Mouse (Mus musculus) retina, adult 2 months (tissue): ENCODE results near the gene Olfr555.
"Not testable (repeated sequence)": the region's sequence is repeated elsewhere in the genome, so short reads cannot be mapped to it uniquely, and the experiment has no call there.

Experiments used
- DNase-seq: peaks from one replicate; pipeline ENCODE4 v3.0.0-alpha.2; 2012; ENCODE audit warnings: low read depth, low spot score

Olfr555 gene

DNA sequence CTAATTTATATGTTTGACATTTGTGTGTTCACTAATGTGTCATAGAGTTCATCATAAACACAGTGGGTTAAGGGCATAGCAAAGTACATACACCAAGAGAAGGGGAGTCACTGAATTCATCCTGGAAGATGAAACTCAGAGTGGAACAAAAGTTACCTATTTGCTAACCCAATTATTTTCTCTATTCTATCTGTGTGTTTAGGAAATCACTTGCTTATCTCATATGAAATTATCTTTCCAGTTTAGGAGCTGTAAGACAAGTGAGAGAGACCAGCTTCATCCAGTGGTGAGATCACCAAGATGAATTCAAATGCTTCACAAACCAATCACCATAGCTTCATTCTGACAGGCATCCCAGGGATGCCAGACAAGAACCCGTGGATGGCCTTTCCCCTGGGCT, at the start of gene Olfr555:
Gene Olfr555, plus strand, starts transcription at position 301 of the 400 bp plus-strand sequence.
- no peak for DNase-seq

GRCm38 (mm10) chr7:102618118-102618517, 40.5 kb upstream of the Olfr555 start, which contains the start of gene Olfr553:
Olfr553 (minus strand) TSS chr7:102618218.
- DNase-seq = no peak

GRCm38 (mm10) chr7:102619608-102620007, 39.0 kb upstream of the Olfr555 start:
- no peak for DNase-seq

DNA sequence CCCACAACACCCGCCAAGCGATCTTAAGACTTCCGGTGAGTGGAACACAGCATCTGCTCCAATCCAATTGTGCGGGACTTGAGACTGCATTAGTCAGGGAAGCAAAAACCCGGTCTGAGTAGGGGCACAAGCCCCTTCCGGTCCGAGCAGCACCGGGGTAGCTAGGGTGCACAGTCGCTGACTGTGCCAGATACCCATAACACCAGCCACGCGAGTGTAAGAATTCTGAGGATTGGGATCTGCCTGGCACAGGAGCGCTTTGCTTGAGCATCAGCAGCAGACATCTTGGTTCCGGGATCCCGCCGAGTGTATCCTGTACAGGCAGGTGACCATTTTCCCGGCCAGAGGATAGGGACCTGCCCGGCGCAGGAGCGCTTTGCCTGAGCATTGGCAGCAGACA, 38.3 kb upstream of the Olfr555 start:
- not testable (repeated sequence) for DNase-seq

DNA sequence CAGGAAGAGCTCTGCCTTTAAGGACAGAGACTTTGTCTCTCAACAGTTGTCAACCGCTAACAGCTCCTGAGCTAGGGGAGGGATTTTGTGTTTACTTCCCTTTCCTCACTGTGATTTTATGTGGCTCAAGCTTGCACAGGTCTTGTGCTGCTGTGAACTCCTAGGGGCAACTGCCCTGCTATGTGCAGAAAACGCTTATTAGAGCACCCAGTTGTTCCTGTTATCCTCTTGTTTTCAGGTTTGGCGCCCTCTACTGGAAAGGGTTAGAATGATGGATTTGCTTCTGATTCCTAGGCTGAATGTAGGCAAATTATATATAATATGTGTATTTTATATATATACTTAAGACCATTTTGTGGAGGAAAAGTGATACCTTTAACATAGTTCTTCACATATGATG, 22.0 kb upstream of the Olfr555 start:
- DNase-seq = peak; percentile 20

DNA sequence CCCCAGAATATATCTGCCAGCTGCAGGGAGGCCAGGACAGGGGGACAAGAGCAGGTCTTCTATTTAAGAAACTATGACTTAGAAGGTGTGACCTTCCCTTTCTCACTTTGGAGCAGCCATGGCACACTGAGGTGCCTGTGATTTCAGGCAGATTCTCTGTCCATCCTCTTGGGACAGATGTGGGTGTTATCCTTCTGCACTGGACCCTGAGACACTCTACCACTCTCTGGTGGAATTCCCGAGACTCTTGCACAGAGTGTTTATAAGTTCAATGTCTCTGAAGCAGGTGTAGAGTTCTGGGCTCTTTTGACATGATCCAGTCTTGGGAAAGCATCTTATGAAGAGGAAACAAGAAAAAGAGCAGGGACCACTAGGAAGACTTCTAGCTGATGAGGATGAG, 20.5 kb upstream of the Olfr555 start, which contains the start of gene Olfr554:
Gene Olfr554, plus strand, starts transcription at position 301 of the 400 bp plus-strand sequence.
- no peak for DNase-seq

DNA sequence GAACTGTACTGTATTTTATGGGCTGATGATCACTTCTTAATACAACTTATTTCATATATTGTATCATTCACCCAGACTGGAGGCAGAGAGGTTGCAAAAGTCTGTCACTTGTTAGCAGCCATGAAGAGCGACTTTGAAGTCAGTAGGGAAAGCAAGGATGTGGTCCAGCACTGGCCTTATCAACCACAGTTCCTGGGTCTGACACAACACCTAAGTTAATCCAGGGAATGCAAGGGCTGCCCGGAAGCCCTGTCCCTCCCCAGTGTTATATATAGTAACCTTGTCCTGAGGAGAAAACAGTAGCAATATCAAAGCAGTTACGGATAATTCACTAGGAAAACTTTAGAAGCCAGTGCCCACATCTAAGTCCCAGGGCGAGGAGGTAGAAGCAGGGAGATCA, 13.7 kb upstream of the Olfr555 start:
- not testable (repeated sequence) for DNase-seq

DNA sequence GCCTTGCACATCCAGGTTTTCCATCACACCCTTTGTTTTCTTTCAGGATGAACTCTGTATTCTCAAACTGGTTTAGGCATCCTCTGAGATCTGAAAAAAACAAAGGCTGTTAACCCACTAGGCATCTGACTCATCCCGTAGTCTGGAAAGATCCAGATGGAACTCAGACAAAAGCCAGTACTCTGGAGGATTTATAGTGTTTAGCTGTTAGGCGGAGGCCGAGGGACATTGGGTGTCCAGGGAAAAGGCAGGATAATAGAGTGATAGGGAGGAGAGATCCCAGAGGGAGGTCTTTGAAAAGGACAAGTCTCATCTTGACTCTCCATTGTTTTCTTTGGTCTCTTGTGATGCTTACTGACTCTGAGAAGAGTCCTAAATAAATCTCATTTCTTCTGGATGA, 6.0 kb downstream of the Olfr555 start, which contains the start of gene Olfr556:
Gene Olfr556, plus strand, starts transcription at position 301 of the 400 bp plus-strand sequence.
- DNase-seq = no peak

- DNase-seq = no peak
These were observed 6.8 kb downstream of the Olfr555 start for GRCm38 (mm10) chr7:102665378-102665777.

DNA sequence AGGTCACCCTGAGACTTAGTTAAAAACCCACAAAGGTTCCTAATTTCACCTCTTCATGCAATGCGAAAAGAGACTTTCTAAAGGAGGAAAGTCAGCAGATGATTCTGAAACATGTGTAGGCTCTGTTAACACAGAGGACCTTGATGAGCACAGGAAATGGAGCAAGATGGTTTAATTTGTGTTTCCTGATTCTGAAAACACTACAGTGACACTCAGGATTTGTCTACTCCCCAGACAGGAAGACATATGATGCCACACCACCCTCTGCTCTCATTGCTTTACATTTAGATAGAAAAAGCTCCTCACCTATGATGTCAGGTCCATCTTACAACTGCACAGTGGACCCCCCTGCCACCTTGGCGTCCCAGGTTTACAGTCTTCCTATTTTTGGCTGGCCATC, 17.6 kb downstream of the Olfr555 start:
- DNase-seq = no peak

GRCm38 (mm10) chr7:102681916-102682315, 23.3 kb downstream of the Olfr555 start:
- DNase-seq = no peak

- DNase-seq = peak; percentile 26
These were observed 28.4 kb downstream of the Olfr555 start, which contains the start of gene Trim68 for GRCm38 (mm10) chr7:102686944-102687501. Trim68 (minus strand) TSS chr7:102687327.

DNA sequence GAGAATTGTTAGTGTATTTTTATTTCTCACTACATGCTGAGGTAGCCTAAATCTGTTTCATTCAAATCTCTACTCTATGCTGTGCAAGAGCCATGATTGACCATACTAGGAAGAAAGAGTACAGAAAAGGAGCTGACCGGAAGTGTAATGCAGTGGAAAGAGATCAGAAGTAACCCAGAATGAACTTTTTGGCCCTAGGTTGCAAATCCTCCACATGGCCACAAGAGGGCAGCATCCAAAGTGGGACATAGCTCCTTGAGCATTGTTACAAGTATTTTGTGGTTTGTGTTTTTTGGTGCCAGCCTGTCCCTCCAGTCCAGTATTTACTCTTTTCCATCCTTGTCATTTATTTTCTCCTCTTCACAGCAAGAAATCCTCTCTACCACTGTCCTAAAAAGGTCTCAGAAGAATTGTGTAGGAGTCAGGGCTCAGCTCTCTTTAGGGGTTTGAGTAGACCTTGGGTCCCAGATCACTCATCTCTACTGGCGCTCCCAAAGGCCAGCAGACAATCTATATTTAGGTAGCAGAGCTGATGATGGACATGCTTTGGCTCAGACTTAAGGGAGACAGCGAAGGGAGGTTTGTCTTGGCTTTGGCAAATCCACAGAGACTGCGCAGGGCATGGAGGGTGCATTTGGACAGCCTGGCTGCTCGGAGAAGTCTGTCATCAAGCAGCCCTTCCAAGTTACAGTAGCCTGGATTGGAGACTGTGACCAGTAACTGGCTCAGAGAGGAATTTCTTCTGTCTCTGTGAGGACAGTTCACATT, 36.9 kb downstream of the Olfr555 start, which contains the start of gene Olfr557:
Gene Olfr557, plus strand, starts transcription at position 553 of the 768 bp plus-strand sequence.
- peak; percentile 9 for DNase-seq

DNA sequence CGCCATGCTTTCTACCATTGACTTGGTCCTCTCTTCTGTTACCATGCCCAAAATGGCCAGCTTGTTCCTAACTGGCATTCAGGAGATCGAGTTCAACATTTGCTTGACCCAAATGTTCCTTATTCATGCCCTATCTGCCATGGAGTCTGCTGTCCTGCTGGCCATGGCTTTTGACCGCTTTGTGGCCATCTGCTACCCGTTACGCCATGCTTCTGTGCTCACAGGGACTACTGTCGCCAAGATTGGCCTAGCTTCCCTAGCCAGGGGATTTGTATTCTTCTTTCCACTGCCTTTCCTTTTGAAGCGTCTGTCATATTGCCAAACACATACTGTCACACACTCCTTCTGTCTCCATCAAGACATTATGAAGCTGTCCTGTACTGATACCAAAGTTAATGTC, 39.8 kb downstream of the Olfr555 start:
- DNase-seq = no peak

DNA sequence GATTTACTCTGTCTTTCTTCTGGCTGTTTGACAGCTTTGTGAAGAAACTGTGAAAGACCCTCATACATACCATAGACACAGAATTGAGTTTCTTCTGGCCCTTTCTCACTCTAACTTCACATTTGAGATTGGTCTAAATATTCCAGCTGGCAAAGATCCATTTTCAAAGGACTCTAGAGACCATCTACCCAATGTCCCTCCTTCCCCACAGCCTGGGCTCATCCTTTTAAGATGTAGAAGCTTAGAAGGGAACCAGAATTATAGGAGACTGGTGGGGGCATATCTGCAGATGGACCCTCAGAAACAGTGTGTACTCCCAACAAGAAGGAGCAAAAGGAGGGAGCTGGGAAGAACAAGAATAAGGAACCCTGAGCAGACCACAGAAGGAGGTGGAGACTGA, 43.3 kb downstream of the Olfr555 start, which contains the start of gene Olfr558:
Gene Olfr558, plus strand, starts transcription at position 301 of the 400 bp plus-strand sequence.
- no peak for DNase-seq
